Mouse (Mus musculus): ENCODE results near the gene Trappc1.

DNA sequence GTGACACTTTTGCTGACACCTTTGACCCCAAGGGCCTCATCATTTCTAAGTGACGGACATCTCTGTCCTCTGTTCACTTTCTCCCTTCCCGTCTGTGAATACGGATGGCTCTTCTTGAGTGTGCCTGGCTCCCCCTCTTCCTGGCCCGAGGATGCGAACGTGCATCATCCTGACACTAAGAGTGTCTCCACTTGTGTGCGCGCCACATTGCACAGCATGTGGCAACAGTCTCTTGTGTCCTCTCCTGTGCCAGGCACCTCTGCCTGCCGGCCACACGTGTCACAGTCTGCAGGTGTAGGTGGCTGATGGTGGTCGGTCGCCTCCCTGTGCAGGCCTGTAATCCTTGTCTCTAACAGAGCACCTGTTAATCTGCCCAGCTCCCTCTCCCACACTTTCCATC lies 47.8 kb downstream of the Trappc1 start:
- TF ChIP-seq EP300 (optimal IDR thresholded peaks at IDR 0.05) (no peak), CTCF (IDR thresholded peaks at IDR 0.05; ENCODE audit: low read depth) (no peak)

Data from stomach, postnatal 0 days (tissue).